ENCODE assay signal across 15 mouse cellular contexts in genomic region chr5:118217410-118217809, GRCm38 (mm10). TPM values are rescaled to one million over a fixed set of nuclear protein-coding genes. Genes with fewer than 3 reads are reported as not detected.
DNase-seq lines count a peak whose midpoint lies in the region; ATAC-seq and TF ChIP-seq lines count a peak whose summit lies in the region.
"Had no signal": no experiment of that assay in that cellular context is flagged by ENCODE, and none has a peak within 500 bp of the region (broad histone marks: within the 10 kb centered on the region; RNA-seq: fewer than 3 reads in every experiment).

No protein-coding gene starts in this region.

- H3K36me3 ChIP-seq in heart, adult 2 months (ENCODE audit: control insufficient read depth, insufficient read depth, low read length) = no peaks in the 10 kb centered on the region
- H3K36me3 ChIP-seq in heart, embryonic 12.5 days = no peaks in the 10 kb centered on the region
- peaks cover 50% of the 10 kb centered on the region for H3K36me3 ChIP-seq in neural tube, embryonic 13.5 days

- no peaks in the 10 kb centered on the region for H3K4me1 ChIP-seq in heart, adult 2 months (ENCODE audit: control insufficient read depth, insufficient read depth, low read length)
- peaks cover 13% of the 10 kb centered on the region for H3K4me1 ChIP-seq in heart, embryonic 12.5 days (replicated peaks)
- peaks cover 43% of the 10 kb centered on the region for H3K4me1 ChIP-seq in neural tube, embryonic 13.5 days (replicated peaks)

- H3K27ac ChIP-seq in heart, adult 2 months = peak overlapping the region; percentile 45
- no peak overlapping the region for H3K27ac ChIP-seq in heart, embryonic 12.5 days (ENCODE audit: poor library complexity, severe bottlenecking)
- H3K27ac ChIP-seq in neural tube, embryonic 13.5 days (replicated peaks) = peak overlapping the region; percentile 76
- peak overlapping the region; percentile 43; the same call in 1 of the 2 replicates for H3K27ac ChIP-seq in layer of hippocampus, adult 2 months
- H3K27ac ChIP-seq: hindbrain, embryonic 10.5 days had no signal

- no peaks in the 10 kb centered on the region for H3K9me3 ChIP-seq in heart, embryonic 12.5 days (replicated peaks)
- no peaks in the 10 kb centered on the region for H3K9me3 ChIP-seq in neural tube, embryonic 13.5 days
- H3K9me3 ChIP-seq: hindbrain, embryonic 10.5 days had no signal

- ATAC-seq in heart, embryonic 12.5 days (ENCODE audit: insufficient number of reproducible peaks, low FRiP score) = no peak
- peak; percentile 21; the same call in 1 of the 2 replicates for ATAC-seq in neural tube, embryonic 13.5 days (ENCODE audit: low read depth)
- ATAC-seq in inflammation-experienced regulatory T-cells, adult 6 months = no peak
- ATAC-seq: activated CD4-positive, CD25-positive, alpha-beta regulatory T cell, adult 4 months; midbrain, embryonic 16.5 days had no signal

- intact Hi-C loops in heart, adult 2 months (cut with DNase I) = no loop called here

- H3K4me2 ChIP-seq in heart, embryonic 12.5 days = no peak overlapping the region
- no peak overlapping the region for H3K4me2 ChIP-seq in neural tube, embryonic 13.5 days

- H3K9ac ChIP-seq in heart, adult 2 months (ENCODE audit: low read depth, low read length) = no peak overlapping the region
- no peak overlapping the region for H3K9ac ChIP-seq in heart, embryonic 12.5 days
- H3K9ac ChIP-seq in neural tube, embryonic 13.5 days = no peak overlapping the region

- no peak for TF ChIP-seq EP300 in heart, adult 2 months (IDR thresholded peaks at IDR 0.05; ENCODE audit: insufficient read depth, low read depth, low read length)

- no peak for TF ChIP-seq POLR2A in heart, adult 2 months (IDR thresholded peaks at IDR 0.05; ENCODE audit: insufficient read depth, low read depth, low read length)

- no peaks in the 10 kb centered on the region for H3K79me2 ChIP-seq in heart, adult 2 months (replicated peaks; ENCODE audit: control insufficient read depth, insufficient read depth, low read length)

- no peak overlapping the region for H3K4me3 ChIP-seq in heart, adult 2 months
- no peak overlapping the region for H3K4me3 ChIP-seq in heart, embryonic 12.5 days
- no peak overlapping the region for H3K4me3 ChIP-seq in neural tube, embryonic 13.5 days
- H3K4me3 ChIP-seq in layer of hippocampus, adult 2 months = no peak overlapping the region
- H3K4me3 ChIP-seq: hindbrain, embryonic 10.5 days had no signal

- no peaks in the 10 kb centered on the region for H3K27me3 ChIP-seq in heart, adult 2 months (ENCODE audit: control insufficient read depth, insufficient read depth, low read length)
- no peaks in the 10 kb centered on the region for H3K27me3 ChIP-seq in heart, embryonic 12.5 days (replicated peaks)
- no peaks in the 10 kb centered on the region for H3K27me3 ChIP-seq in neural tube, embryonic 13.5 days

- 44% methylated on average over 6 of the region's 6 CpGs for WGBS in heart, adult 2 months
- WGBS in heart, embryonic 12.5 days = 59% methylated on average over 6 of the region's 6 CpGs
- 40% methylated on average over 6 of the region's 6 CpGs for WGBS in neural tube, embryonic 13.5 days

- TF ChIP-seq CTCF in heart, adult 2 months (IDR thresholded peaks at IDR 0.05) = no peak
- TF ChIP-seq CTCF in layer of hippocampus, adult 2 months (conservative IDR thresholded peaks at IDR 0.05) = no peak

- peak; percentile 47 to 54 for DNase-seq in heart, adult 2 months
- DNase-seq in neural tube, embryonic 10.5 days (ENCODE audit: extremely low spot score, low spot score) = no peak
- DNase-seq in layer of hippocampus, adult 2 months (ENCODE audit: low spot score in 2 of 2) = peak; percentile 72 to 80
- no peak for DNase-seq in lung, postnatal 10 days
- DNase-seq: cerebellum, adult 18-20 months; right cerebral cortex, postnatal 25 days; thymus, postnatal 14 days had no signal

RNA-seq across cellular contexts. Expression of gene Rnft2, which starts 27.5 kb away (rescaled TPM):
- 1 to 10 TPM in 1 of 2 experiments, under 1 TPM in 1; 0.99 to 1.5 TPM for total RNA-seq in heart, adult 2 months (2021)
- polyA plus RNA-seq in heart, adult 2 months (2012; rRNA removed) = 2.2 and 3.7 TPM in 2 replicates
- polyA plus RNA-seq in heart, embryonic 12.5 days (2016; fragmentation: Nextera tagmentation; extraction: Ambion mirVana) = 2.0 and 3.0 TPM in 2 replicates
- polyA plus RNA-seq in neural tube, embryonic 13.5 days (2015; fragmentation: Nextera tagmentation; extraction: Ambion mirVana) = 9.7 and 14.1 TPM in 2 replicates
- 10 to 100 TPM; 68.1 to 71.9 TPM for total RNA-seq in layer of hippocampus, adult 2 months (2021)
- polyA plus RNA-seq in inflammation-experienced regulatory T-cells, adult 6 months (2017; shearing (Covaris generic)) = not detected

RNA-seq across cellular contexts. Expression of gene 2410131K14Rik, which starts 27.6 kb away (rescaled TPM):
- total RNA-seq in heart, adult 2 months (2021) = 1 to 10 TPM; 8.3 to 9.5 TPM
- 10.7 and 17.4 TPM in 2 replicates for polyA plus RNA-seq in heart, adult 2 months (2012; rRNA removed)
- polyA plus RNA-seq in heart, embryonic 12.5 days (2016; fragmentation: Nextera tagmentation; extraction: Ambion mirVana) = 6.5 and 6.8 TPM in 2 replicates
- polyA plus RNA-seq in neural tube, embryonic 13.5 days (2015; fragmentation: Nextera tagmentation; extraction: Ambion mirVana) = 13.6 and 14.9 TPM in 2 replicates
- total RNA-seq in layer of hippocampus, adult 2 months (2021) = 10 to 100 TPM; 13.8 to 14.5 TPM
- polyA plus RNA-seq in inflammation-experienced regulatory T-cells, adult 6 months (2017; shearing (Covaris generic)) = 1 to 10 TPM; 2.7 to 3.7 (median 3.1) TPM

RNA-seq across cellular contexts. Expression of gene Hrk, which starts 53.0 kb away (rescaled TPM):
- total RNA-seq in heart, adult 2 months (2021) = under 1 TPM; 0.50 TPM
- polyA plus RNA-seq in heart, adult 2 months (2012; rRNA removed) = 0.20 and 0.53 TPM in 2 replicates
- polyA plus RNA-seq in heart, embryonic 12.5 days (2016; fragmentation: Nextera tagmentation; extraction: Ambion mirVana) = 0.09 TPM in 1 of 2 replicates, not detected in the other
- polyA plus RNA-seq in neural tube, embryonic 13.5 days (2015; fragmentation: Nextera tagmentation; extraction: Ambion mirVana) = 3.3 and 3.4 TPM in 2 replicates
- total RNA-seq in layer of hippocampus, adult 2 months (2021) = 10 to 100 TPM; 35.1 to 38.4 TPM
- under 1 TPM in 1 of 3 experiments, not detected in 2; 0.54 TPM for polyA plus RNA-seq in inflammation-experienced regulatory T-cells, adult 6 months (2017; shearing (Covaris generic))
- polyA plus RNA-seq: limb, embryonic 11.5 days; liver, embryonic 16.5 days had no signal

Comparison
In these comparisons a context has a peak if more than half of its experiments do, and no peak if none do; other contexts are left out.
1. DNase-seq: peak in heart, adult 2 months (2 of 2) and layer of hippocampus, adult 2 months (2 of 2); none in neural tube, embryonic 10.5 days (single experiment) and lung, postnatal 10 days (single experiment).